Mouse (Mus musculus) thymus, postnatal 14 days (tissue): ENCODE results near the gene Cd180.
"Not testable (repeated sequence)": the region's sequence is repeated elsewhere in the genome, so short reads cannot be mapped to it uniquely, and the experiment has no call there.

ENCODE experiments used
- DNase-seq: peaks from one replicate; pipeline ENCODE4 v3.0.0; 2021

Cd180 gene

DNA sequence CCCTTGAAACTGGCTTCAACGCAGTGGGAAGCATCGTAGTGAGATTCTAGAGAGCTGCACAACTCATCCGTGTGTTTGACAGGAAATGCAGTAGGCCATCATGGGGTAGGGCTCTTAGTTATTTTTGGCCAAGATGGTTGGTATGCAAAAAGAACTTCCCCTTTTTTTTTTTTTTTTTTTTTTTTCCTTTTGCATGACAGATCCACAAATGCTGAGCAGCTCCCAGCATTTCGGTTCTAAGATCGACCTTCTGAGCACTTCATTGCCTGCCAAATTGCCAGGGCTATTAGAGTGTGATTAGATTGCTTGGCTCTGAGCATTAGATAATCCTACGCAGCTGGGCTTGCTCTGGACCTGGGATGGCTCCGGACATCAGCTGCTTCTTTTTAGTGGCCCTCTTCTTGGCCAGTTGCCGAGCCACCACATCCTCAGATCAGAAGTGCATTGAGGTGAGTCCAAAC, at the start of gene Cd180:
Gene Cd180 (plus strand): TSS at position 218 of the 461 bp plus-strand sequence.
- no peak for DNase-seq

DNA sequence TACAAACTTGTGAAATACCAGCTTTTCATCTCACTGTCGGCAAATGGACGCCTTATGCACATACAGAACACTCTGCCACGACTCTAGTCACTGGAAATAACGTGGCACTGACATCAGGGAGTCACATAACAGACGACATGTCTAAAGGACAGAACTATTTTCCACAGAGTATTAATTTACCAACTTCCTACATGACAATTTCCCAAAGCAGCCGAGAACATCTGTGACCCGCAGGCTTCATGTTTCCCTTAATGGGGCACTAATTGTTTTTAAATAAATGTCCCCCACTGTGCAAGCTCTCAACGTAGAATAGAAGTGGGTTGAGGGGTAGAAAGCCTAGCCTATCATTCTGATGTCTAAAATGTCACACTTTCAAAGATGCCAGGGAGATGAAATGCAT, 49.0 kb upstream of the Cd180 start:
- DNase-seq: no peak

DNA sequence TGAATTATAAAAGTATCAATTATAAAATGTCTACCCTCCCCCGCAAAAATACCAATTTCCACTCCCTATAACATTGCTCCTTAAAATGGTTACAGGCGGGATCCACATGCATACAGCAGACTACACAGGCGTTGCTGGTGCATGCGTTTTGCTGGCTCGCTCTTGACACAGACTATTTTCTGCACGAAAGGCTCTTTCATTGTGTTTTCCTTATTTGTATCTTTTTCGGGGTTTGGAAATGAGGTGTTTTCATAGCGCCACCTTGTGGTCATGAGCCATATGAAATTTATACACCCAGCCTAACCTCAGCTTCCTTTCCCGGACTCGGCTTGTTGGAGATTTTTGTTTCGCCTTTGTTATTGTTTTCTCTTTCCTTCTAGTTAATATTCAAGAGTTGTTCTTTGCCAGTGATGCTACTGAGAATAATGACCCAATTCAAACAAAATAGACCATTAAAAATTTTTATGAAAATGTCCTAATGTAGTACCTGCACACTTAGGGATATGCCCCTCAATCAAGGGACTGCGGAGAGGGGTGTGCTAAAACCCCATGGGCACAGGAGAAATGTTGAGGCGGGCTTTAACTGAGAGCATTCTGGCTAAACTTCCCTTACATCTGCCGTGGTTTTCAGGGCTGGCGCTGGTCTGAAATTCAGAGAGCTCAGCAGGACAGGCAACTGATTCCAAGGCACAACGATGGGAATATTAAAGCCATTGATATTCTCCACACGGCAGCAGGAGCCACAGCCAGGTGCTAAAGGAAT, 48.4 kb upstream of the Cd180 start:
- DNase-seq: peak; percentile 79

DNA sequence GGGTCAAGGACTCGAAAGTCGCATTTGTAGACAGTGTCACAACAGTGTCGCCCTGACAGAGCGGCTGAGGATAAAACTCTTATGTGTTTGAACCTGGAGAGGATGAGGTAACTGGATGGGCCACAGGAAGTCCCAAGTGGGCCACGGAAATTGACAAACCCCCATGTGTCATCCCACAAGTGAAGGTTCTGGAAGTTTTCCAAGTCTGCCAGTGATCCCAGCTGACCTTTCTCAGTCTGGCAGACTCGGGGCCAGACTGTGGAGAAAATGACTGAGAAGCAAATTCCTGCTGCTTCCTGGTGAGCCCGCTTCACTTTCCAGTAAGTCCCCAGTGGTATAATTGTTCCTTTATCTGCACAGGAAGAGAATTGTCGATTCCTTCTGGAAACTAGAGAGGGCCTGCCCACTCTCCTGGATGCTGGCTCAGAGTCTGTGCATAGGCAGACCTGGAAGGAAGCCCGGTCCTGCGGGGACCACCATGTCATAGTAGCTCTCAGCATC, 47.0 kb upstream of the Cd180 start:
- no peak for DNase-seq

DNA sequence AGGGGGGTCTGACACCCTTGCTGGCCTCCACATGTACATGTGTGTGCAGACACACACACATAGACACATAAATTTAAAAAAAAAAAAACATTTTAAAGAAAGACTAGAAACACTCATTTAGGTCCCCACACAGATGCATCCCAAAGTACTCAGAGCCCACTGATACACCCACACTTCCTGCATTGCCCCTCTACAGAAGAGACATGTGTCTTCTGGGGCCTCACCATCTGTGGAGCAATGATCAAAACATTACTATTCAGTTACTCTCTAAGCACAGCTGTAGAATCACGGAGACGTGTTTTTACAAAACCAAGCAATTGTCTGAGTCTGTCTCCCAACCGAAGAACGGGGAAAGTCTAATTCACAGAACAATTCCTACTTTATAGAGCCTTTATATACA, 45.8 kb upstream of the Cd180 start:
- DNase-seq: peak; percentile 66

DNA sequence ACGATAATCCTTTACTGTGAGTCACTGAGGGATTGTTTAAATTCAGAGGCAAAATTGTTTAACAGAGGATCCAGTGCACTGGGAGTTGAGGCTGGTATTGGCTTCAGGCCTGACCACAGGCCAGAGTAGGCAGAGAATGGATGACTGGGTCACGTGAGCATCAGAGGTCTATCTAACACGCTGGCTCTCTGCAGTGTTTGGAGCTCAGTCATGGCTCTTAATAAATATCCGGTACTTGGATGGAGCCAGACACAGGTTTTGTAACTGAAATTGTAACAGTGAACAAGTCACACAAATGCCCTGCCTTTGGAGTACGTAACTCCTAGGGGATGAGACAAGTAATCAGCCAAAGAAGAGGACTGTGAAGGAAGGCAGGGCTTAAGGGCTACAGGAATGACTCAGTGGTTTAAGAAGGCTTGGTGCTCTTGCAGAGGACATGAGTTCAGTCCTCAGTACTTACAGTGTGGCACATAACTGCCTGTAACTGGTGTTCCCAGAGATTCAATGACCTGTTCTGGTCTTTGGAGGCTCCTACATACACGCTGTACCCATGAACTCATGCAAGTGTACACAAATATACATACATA, 41.0 kb upstream of the Cd180 start:
- DNase-seq: no peak

DNA sequence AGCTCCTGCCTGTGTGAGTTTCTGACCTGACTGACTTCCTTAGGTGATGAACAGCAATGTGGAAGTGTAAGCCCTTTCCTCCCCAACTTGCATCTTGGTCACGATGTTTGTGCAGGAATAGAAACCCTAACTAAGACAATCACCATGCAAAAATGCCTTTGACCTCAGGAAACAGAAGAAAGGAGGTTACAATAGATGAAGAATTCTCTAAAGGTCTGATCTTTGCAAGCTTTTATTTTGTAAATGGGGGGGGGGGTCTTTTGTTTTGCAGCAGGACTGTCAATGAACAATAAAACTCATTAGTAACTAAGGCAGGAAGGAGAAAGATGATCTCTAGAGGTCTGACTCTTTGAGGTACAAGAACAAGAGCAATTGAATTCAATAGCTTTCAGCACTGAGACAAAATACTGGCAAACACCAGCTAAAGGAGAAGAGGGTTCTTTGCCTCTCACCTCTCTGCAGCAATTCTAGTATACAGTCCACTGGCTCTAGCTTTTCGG, 38.2 kb upstream of the Cd180 start:
- DNase-seq: no peak

DNA sequence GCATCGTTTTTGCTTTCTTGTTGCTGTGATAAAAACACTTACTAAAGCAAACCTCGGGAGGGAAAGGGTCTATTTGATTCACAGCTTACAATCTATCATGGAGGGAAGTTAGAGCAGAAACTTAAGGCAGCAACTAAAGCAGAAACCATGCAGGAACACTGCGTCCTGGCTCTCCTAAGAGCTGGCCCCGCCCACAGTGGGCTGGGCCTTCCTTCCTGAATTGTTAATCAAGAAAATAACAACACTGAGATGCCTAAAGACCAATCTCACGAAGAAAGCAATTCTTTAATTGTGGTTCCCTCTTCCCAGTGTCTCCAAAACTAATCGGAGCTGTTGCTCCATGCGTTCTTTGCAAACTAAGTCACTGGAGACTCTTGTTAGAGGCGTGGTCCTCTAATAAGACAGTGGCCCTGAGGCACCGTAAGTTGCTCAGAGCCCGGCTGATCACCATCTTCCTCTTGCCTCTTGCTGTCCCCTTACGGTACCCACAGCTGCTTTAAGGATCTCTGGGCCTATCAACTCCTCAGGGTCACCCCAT, 37.1 kb upstream of the Cd180 start:
- no peak for DNase-seq

DNA sequence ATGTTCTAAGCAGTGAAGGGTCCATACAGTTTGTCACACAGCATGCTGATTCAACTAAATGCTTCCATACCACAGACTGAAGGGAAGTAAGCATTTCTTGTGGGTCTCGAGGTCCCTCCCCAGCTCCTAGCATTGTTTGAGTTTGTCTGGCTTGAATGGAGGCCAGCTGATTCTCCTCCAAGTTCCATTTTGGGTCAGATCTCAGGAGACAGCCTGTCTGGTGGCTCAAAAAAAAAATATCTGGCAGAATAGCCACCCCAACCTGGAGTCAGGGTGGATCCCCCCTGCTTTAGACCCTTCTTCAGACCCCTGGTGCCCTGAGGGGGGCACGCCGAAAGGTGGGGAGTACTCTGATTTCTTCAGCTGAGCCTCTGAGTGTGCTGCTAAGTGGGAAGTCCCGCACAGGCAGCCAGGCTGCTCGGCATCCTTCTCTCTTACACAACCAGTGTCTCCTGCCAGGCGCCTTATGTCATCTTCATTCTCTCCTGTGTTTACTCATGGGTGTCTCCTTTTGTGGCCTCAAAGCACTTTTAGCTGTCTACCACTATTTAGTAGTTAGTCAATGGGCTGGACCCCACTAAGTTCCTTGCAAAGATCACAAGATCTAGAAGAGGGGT, 35.0 kb upstream of the Cd180 start:
- no peak for DNase-seq

DNA sequence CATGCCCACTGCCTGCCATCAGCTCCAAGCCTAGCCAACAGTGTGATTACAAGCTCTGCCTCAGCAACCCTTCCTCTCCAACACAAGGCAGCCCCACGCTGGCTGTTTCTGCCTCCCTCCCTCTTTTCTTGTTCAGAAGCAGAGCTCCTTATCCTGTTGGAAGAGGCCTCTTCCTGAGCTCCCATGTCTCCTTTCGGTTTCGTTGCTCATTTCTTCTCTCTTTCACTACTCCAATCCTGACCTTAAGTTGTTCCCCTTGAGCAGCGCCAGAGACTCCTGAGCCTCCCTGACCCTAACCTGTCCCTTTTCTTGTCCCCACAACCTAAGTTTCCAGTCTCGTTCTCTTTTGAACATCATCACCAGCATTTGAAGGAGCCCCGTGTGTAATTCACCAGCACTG, 29.3 kb upstream of the Cd180 start:
- DNase-seq: no peak

DNA sequence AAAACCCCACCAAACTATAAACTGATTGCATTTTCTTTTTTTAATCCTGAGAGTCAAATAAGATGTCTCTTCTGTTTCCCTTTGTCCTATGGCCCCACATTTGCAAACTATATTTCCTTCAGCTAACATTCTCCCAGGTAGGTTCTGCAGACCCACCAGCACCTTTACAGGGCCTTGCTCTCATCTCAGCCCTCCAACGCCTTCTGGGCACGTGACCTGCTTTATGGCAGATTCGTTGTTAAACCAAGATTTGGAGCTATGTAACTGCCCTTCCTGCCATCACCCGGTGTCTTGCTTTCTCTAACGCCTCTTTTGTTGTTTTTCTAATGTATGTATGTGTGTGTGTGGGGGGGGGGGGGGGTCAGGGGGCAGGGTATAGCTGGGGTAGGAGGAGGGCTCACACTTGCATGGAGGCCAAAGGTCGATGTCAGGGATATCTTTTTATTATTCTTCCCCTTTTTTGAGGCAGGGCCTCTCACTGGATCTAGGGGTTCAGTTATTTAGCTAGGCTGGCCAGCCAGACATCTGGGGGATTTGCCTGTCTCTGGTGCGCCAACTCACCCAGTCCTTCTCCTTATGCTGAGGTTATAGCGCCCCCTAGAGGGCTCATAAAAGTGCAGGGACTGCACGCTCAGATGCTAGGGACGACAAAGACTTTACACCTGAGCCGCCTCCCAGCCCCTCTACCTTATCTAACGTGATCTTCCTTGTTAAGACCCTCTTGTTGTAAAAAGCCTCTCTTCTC, 28.3 kb upstream of the Cd180 start:
- peak; percentile 92 for DNase-seq

DNA sequence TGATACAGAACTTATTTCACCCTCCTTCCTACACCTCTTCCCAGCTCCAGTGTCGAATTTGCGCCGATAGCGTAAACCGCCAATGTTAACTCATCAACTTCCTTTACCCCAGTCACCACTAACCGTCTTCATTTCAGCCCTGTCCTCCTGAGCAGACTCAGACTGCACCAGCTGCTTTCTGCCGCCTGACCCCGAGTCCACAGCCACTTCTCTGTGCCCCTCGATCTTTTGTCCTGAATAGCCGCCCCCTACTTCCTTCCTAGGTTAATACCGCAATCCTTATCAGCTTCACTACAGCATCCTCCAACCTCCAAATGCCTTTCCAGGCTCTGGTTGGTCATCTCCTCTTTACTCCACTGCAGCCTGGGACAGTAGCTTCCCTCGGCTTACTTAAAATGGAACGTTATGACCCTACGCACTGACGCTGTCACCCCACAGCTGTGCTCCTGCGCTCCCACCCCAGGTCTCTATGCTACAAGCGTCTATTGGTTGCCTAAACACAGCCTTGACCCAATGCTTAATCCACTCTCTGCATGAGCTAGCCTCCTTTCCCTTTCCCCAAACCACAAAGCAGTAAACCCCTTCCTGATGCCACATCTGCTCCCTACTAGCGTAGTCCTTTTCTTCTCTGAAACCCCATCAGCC, 27.6 kb upstream of the Cd180 start:
- DNase-seq: peak; percentile 54

DNA sequence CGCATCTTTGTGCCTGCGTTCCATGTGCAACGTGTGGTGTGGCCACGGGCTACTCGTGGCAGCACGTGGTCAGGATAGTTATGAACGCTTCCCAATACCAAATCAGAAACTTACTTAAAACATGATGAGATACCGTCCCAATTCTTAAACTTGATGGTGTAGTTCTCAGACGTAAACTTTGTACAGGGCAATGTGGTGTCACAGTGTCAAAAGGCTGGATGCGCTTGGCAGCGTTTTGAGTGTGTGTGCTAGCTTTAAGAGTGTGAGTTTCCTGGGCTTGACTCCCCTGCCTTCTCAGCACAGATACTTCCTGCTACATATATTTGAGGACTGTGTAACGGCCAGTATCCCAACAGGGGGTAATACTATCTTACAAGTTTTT, 27.1 kb upstream of the Cd180 start:
- no peak for DNase-seq

DNA sequence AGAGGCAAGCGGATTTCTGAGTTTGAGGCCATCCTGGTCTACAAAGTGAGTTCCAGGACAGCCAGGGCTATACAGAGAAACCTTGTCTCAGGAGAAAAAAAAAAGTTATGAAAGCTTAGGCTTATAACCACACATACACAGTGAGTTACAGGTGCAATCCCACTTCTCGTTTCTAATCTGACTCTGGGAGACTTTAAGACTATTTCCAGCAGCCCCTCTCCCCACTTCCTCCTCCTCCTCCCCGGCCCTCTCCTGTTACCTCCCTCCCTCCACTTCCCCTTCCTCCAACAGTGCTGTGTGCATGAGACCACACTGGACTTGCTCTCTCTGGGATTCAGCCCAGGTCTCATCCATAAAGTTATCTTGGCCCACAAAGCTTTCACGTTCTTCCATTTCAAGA, 26.6 kb upstream of the Cd180 start:
- no peak for DNase-seq

DNA sequence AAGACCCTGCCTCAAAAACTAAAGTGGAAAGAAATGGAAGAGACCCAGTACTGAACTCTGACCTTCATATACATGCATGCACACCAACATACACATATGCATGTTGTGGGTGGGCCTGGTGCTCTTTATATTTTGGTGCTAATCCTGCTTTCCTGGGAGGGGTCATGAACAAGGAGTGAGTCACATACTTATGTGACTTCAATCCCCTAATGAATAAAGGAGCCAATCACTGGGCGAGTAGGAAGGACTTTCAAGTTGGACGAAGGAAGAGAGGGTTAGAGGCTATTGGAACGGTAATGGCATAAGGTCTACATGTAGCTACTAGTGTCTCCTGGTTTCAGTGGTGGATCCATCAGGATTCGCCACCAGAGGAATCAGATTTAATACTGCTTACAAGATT, 26.0 kb upstream of the Cd180 start:
- DNase-seq: no peak

DNA sequence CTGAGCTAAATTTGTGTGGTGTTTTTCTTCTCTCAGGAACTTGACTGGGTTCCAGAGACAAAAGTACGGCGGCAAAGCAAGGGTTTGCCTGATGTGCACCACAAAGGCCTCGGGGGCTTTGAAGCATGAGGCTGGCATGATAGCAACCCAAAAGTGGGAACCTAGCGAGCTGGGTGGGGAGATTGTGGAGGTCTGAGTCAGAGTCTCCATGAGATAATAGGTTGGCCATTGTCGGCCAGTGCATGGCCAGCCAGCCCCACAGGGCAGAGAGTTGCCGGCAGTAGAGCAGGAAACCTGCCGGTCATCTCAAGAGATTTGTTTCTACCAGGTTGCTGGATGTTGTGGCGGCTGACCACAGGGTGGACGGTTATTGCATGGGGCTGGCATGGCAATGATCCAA, 25.5 kb upstream of the Cd180 start:
- no peak for DNase-seq

DNA sequence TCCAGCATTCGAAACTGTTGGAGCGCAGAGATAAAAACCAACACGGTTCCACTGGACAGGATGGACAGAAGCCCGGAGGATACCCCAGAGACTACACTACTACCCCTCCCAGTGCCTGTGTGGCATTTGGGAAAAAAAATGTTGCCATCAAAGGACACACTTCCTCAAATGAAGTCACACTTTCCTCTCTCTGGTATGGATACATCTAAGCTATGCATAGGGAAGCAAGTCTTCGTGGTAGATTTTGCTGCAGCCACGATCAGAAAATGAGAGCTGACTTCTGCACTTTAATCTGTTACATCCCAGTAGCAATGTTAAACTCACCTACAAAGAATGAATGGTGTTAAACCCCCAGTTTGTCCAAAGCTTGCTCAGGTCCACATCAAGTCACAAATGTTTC, 24.4 kb upstream of the Cd180 start:
- DNase-seq: no peak

DNA sequence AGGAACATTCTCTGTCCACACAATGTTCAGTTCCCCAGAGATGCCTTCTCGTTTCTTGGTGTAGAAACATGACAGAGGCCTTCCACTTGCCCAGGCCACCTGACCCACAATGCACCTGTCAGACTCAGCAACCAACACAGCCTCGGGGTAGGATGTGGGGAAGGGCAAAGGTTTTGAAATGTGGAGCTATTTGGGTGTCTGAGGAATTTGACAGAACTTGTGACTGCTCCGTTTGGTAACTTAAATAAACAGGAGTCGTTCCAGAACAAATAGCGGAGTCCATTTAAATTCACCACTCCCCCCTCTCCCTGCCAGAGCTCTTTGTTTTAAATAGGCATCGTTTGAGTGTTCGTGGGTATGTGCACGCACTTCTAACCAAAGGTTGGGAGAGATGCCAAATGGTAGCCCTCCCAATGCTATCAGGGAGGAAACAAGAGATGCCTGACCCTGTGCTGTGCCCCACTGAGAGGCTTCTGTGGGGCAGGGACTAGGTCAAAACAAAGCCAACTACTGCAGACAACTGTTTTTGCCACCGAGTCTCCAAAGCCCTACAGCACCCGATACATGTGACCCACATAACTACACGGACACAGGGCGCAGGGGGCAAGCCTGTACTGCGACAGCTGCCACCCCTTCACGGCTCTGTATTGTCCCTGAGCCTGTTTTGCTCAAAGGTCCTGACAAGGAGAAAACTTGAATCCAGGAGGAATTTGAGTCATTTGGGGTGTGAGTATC, 23.7 kb upstream of the Cd180 start:
- DNase-seq: no peak

DNA sequence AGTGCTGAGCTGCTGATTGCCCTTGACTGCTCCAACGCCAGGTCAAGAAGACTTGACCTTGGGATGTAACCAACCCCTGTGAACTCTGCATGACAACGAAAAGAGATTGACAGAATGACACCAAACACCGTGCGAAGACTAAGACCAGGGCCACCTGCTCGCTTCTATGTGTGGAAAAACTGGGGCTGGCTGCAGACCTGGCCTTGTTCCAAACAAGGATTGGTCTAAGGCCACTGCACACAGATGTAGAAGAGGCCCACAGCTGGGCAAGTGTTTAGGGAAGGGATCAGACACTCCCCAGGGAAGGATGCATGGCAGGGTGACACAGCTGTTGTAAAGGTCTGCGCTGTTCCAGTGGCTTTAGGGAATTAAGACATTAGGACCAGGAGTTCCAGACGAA, 22.9 kb upstream of the Cd180 start:
- no peak for DNase-seq

DNA sequence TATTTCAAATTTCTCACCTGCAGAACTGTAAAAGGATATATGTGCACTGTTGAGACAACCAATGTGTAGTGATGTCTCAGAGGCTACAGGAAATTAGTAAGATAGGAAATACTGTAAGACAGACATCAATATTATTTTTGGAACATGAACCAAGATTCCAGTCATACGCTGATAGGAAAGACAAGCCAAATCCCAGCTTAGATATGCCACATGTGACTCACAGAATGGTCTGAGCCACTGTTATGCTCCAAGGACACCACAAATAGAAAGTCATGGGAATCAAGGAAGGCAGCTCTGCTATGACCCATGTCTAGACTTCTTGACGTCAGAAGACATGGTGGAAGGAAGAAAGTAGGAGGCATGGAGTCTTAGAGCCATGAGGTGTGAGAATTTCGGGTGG, 19.3 kb upstream of the Cd180 start:
- no peak for DNase-seq

DNA sequence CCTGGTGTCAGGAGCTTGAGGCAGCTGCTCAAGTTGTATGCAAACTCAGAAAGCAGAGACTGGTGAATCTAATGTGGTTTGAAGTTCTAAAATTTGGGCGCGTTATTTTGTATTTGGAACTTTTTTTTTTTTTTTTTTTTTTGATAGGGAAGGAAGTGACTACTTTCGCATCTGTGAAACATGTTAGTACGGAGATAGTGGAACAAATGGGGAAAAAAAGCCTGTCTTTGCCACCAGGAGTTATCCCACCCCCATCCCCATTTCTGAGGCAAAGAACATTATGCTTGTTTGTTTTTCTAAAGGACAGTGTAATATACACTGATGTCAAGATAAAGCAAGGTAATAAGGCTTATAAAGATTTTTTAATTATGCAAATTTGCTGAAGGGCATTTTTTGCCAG, 15.8 kb upstream of the Cd180 start:
- not testable (repeated sequence) for DNase-seq

DNA sequence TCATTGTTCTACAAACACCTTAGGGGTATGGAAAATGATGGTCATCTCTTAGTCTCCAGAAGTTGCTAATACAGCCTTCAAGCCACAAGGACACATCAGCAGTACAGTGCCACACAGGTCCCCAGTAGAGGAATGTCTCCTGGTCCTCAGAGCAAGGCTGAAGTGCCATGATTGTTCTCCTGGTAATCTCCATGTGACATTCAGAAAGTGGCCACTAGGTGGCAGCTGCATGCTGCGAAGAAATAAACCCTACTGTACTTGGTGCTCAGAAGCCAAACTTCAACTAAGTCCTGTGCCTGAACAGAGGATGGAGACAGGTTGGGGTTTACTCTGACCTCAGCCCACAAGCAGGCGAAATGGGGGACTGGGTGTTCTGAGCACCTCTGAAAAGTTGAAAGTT, 14.9 kb upstream of the Cd180 start:
- DNase-seq: peak; percentile 74
